Mouse (Mus musculus) brown adipose tissue, adult 24 weeks (tissue): ENCODE measurements around the gene Snap25. TPM values are rescaled to one million over a fixed set of nuclear protein-coding genes. Genes with fewer than 3 reads are reported as not detected.

Experiments used
- H3K27ac ChIP-seq: fragments of 200-500 bp; replicated peaks from 2 replicates; pipeline ENCODE4 v1.5.1; 2012; ENCODE audit warnings: low read depth, mild to moderate bottlenecking, low read length
- H3K4me1 ChIP-seq: fragments of 200-500 bp; 2 replicates; pipeline ENCODE4 v1.6.1; 2012; ENCODE audit warnings: low read length, mixed read lengths; ENCODE audit not compliant: control insufficient read depth, insufficient read depth, insufficient read length
- H3K4me3 ChIP-seq: fragments of 200-500 bp; 2 replicates; pipeline ENCODE4 v1.5.1; 2012; ENCODE audit warnings: low read depth, mild to moderate bottlenecking, low read length, moderate library complexity; ENCODE audit not compliant: insufficient read depth
- polyA plus RNA-seq: library from polyadenylated mRNA; stranded (reverse); fragments of >200 nt; gene quantifications from 2 replicates; pipeline ENCODE4 v1.2.4, GENCODE M21; 2012; ENCODE audit not compliant: missing spikeins, insufficient read depth, insufficient read length

Gene Snap25
- polyA plus RNA-seq, 1 experiment, result not detected

DNA sequence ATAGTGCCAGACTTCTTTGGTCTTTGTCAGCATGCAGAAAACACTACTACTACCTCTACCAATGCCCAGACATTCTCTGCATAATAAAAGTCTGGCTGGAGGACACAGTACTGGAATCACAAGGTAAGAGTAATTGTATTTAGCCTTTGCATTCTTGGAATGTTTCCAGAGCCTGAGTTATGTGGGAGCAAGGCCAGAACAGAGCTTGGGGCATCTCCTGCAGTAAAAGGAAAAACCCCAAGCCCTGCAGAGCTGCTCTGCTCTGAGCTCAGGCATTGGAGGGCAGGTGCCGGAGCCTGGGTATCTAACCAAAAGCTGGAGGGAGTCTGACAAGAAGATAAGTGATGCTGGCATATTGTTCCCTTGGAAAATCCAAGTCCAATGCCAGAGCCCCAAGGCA, 21.6 kb upstream of the Snap25 start:
- Histone ChIP-seq H3K27ac (no peak overlapping the region), H3K4me3 (no peak overlapping the region)

DNA sequence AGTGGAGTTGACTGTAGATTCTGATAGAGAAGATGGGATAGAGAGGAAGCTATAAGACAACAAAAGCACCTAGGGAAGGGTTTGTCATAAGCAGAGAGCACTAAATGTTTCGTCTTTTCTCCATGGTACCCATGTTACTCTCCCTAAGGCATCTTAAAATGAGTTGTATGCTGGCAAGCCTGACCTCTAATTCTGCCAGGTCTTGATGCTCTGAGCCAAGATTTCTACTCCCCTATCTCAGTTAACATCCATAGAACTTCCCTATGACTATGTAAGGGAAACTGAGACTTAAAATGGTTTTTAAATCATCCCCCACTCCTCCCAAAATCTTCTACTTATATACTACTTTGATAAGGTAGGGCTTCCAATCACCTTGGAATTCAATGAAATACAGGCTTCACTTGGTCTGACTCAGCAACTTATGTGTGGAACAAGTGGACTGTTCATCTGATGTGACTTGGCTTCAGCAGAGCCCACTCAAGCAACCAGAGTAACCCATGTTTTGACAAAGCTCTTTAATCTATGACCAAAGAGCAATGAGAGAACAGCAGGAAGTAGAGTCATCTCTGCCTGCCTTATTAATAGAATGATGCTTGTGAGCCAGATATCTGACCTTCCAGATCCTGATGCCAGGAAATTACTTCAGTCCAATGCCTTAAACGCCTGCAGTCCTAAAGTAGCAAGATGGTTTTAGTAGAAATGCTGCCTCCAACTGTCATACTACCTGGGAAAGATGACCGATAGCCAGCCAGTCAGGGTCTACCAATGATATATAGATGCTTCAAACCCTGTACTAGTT, 13.6 kb upstream of the Snap25 start:
- Histone ChIP-seq H3K27ac (no peak overlapping the region), H3K4me3 (no peak overlapping the region), H3K4me1 (no peaks in the 10 kb centered on the region)

More for the DNA sequence above, 21.6 kb upstream of the Snap25 start:
- no peaks in the 10 kb centered on the region for H3K4me1 ChIP-seq

GRCm38 (mm10) chr2:136703376-136703775, 9.9 kb upstream of the Snap25 start:
- no peaks in the 10 kb centered on the region for H3K4me1 ChIP-seq
- H3K27ac ChIP-seq, result no peak overlapping the region

GRCm38 (mm10) chr2:136711155-136711554, 2.1 kb upstream of the Snap25 start:
- H3K27ac ChIP-seq, result no peak overlapping the region
- H3K4me3 ChIP-seq, result no peak overlapping the region
- H3K4me1 ChIP-seq, result no peaks in the 10 kb centered on the region; the same call in 1 of the 2 replicates

More at GRCm38 (mm10) chr2:136703376-136703775, 9.9 kb upstream of the Snap25 start:
- H3K4me3 ChIP-seq, result no peak overlapping the region

DNA sequence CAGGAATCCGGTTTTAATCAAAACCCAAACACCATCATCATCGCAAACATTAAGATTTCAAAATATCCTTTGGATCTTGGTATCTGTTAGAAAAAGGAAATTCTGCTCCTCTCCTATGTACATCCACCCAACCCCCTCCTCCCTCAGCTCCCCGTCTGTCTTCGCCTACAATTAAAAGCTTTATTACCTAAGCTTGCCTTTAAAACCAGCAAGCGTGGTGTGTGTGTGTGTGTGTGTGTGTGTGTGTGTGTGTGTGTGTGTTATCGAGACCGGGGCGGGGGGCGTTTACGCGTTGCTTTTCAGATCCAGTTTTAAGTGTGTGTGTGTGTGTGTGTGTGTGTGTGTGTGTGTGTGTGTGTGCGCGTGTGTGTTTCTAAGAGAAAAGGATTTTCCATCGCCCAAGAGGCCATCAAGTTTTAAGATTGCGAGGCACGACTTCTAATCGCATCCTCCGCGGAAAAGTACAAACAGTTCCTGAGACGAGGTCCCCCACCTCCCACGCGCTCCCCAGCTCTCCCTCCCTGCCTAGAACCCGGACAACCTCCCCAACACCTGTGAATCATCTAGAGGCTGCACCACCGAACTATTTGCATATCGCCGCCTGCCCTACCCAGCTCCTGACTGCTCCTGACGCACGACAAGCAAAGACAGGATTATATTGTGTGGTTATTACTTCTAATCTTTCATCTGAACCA, 1.4 kb upstream of the Snap25 start:
- Histone ChIP-seq H3K4me3 (no peak overlapping the region), H3K27ac (no peak overlapping the region)

GRCm38 (mm10) chr2:136712441-136713015, 725 bp upstream of the Snap25 start:
- Histone ChIP-seq H3K4me1 (no peaks in the 10 kb centered on the region; the same call in 1 of the 2 replicates), H3K4me3 (no peak overlapping the region), H3K27ac (no peak overlapping the region)

More for the DNA sequence above, 1.4 kb upstream of the Snap25 start:
- no peaks in the 10 kb centered on the region; the same call in 1 of the 2 replicates for H3K4me1 ChIP-seq

DNA sequence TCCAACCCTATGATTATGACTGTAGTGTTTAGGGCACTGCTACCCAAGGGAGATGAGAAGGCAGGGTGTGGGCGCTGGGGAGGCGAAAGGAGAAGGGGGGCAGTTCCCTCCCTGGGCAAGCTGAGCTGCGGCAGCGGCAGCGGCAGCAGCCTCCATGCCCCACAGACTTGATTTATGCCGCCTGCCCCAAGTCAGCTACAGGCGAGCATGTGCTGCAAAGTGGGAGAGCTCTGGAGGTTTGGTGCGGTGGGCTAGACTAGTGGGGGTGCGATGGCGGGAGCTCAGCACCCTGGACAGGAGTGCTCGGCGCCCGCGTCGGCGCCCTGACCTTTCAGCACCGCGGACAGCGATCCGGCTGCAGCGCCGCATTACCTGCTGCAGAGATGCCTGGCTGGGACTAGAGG, 757 bp downstream of the Snap25 start:
- H3K4me3 ChIP-seq, result no peak overlapping the region
- H3K4me1 ChIP-seq, result no peaks in the 10 kb centered on the region; the same call in 1 of the 2 replicates
- no peak overlapping the region for H3K27ac ChIP-seq

DNA sequence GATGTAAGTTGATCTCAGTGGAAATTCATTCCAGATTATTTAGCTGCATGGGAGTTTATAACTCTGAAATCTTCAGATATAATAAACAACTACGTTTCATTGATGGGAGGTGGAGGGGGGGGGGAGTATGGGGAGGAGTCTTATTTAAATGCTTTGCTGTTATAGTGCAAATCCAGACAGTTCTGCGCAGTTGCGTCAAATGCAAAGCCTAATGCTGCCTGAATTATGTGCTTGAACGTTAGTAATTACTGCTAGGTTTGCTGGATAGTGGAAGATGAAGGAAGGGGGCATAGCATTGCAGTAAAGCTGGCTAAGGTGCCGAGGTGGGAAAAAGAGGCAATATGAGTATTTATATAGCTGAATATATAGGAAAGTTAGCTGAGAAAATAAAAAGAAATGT, 2.3 kb downstream of the Snap25 start:
- Histone ChIP-seq H3K4me3 (no peak overlapping the region), H3K4me1 (no peaks in the 10 kb centered on the region; the same call in 1 of the 2 replicates), H3K27ac (no peak overlapping the region)

DNA sequence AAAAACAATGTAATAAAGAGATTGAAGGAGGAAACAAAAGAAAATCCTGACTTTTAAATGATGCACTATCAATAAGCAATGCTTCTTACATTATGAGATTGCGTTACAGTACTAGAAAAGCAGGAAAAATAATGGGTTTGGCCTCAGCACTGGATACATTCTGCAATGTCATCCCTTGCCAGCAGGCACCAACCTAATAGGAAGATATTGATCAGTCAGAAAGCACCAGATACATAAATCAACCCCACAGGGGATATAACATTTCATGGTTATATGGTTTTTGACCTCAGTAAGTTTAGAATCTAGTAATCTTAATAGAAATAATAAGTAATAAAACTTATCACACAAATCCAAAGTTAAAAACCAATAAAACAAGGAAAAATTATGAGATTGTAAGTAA, 3.1 kb downstream of the Snap25 start:
- Histone ChIP-seq H3K27ac (no peak overlapping the region), H3K4me1 (no peaks in the 10 kb centered on the region; the same call in 1 of the 2 replicates), H3K4me3 (no peak overlapping the region)

DNA sequence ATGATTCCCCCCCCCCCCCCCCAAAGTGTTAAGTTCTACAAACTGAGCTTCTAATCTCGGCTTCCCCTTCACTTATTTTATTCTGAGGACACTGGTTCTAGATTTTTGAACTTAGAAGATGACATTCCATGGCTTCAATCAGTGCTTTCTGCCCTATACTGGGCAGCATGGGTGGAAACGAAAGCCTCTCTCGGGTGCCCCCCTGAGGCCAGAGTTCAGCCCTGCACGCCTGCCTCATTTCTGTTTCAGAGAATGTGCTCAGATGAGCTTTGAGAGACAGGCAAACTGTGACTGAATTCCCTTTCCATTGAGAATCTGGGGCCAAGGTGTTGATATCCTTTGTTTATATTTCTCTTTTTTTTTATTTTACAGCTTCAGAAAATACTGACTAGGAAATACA, 7.0 kb downstream of the Snap25 start:
- Histone ChIP-seq H3K4me3 (no peak overlapping the region), H3K4me1 (no peaks in the 10 kb centered on the region), H3K27ac (no peak overlapping the region)

DNA sequence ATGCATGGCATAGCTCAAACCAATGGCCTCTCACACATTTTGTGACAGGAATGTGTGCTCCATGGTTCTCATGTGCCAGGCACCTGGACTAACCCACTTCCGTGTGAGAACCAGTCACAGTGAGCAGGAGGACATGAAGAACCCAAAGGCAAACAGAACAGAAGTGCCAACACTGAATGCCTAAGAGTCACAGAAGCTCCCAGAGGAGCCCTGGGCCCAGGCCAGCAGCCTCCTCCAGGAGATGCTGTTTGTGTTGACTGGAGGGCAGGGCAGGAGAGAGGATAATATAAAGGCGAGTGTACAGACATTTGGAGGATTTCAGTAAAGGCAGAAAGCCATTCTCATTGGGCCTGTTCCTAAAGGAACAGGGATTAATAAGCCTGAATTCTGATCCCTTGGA, 25.0 kb downstream of the Snap25 start:
- no peaks in the 10 kb centered on the region for H3K4me1 ChIP-seq
- no peak overlapping the region for H3K27ac ChIP-seq
- no peak overlapping the region for H3K4me3 ChIP-seq

DNA sequence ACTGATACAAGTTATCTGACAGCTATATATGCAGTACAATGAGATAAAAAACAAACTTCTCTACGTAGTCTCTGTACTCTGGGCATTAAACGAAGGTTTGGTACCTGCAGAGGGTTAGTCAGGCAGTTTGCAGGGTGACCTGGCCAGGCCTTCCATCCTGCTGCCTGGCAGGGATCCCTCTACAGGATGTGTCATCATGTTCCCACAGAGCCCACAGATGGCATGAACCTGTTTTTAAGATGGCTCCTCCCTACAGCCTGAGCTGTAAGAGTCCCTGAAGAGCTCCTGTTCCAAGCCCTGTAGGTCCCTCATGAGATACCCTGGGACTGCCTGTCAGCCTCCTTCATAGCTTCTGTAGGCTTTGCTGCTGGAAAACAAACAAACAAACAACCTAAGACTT, 29.0 kb downstream of the Snap25 start:
- no peak overlapping the region for H3K27ac ChIP-seq
- H3K4me3 ChIP-seq, result no peak overlapping the region
- H3K4me1 ChIP-seq, result no peaks in the 10 kb centered on the region

DNA sequence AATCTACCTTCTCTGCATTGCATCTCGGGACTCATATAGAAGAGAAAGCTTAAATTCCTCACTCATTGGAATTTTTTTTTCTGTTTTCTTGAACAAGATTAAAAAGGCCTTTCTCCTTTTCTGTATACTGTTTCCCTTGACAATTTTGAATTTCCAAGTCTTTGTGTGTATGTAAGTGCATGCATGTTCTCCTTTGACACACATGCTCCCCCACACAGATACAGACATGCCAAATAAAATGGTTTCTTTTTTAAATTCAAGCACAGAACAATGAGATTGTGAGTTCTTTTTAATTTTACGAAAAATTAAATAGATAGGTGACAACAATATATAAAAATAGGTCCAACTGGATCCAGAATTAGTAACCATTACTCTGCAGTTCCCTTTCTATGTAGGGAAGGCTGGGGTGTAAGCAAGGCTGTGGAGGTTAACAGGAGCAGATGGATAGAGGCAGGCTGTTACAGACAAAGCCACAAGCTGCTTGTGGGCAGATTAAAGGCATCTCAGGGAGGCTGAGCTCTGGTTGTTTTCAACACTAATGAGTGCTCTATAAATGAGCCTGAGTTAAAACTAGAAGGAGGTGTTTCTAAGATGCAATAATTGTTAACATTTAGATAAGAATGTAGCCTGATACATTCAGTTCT, 31.6 kb downstream of the Snap25 start:
- H3K27ac ChIP-seq, result no peak overlapping the region
- no peak overlapping the region for H3K4me3 ChIP-seq
- H3K4me1 ChIP-seq, result no peaks in the 10 kb centered on the region

- H3K4me1 ChIP-seq, result no peaks in the 10 kb centered on the region
- no peak overlapping the region for H3K27ac ChIP-seq
- no peak overlapping the region for H3K4me3 ChIP-seq
These were observed 32.2 kb downstream of the Snap25 start for GRCm38 (mm10) chr2:136745327-136745994.

- no peak overlapping the region for H3K4me3 ChIP-seq
- H3K4me1 ChIP-seq, result no peaks in the 10 kb centered on the region
- H3K27ac ChIP-seq, result no peak overlapping the region
These were observed 40.4 kb downstream of the Snap25 start for GRCm38 (mm10) chr2:136753682-136754081.
